Mouse (Mus musculus): Measurements from ENCODE around the gene Xpo1.
A peak's percentile ranks its signal among the peaks of the same experiment; 100 is the strongest.
"Not testable (repeated sequence)": the region's sequence is repeated elsewhere in the genome, so short reads cannot be mapped to it uniquely, and the experiment has no call there.

Gene Xpo1

DNA sequence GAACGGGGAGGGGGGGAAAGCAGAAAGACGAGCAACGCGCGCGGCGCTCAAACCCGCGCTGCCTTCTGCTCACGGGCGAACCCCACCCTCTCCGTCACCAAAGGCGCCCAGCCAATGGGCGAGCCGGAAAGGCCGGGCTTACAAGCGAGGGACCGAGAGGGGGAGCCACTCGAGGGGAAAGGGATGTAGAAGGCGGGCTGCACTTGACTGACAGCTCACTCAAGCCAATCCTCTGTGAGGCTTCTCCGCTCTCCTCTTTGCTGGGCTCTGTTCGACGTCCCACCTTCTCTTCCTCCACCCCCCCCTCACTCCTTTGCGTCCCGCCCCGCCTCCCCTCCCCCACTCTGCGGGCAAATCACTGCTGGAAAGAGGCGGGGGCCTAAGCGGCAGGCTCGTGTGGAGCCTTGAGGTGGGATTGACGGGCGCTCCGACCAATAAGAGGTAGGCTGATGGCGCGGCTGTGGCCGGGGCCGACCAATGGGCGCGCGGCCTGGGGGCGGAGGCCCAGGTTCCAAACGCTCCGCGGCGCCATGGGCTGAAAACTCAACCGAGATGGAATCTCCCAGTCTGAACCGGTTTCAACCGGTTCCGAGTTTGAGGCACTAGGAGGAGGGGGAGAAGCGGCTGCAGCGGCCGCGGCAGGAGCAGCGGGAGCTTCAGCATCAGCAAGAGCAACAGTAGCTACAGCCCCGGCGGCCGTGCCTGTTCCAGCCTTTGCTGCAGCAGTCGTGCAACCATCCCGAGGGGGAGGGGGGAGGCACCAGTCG, at the start of gene Xpo1:
Xpo1 (plus strand) TSS at position 615 of the 767 bp plus-strand sequence.
- peak; percentile 99 for DNase-seq (ENCODE audit: low spot score)

GRCm38 (mm10) chr11:23209717-23210116, 46.1 kb upstream of the Xpo1 start:
- no peak for DNase-seq (ENCODE audit: low spot score)

DNA sequence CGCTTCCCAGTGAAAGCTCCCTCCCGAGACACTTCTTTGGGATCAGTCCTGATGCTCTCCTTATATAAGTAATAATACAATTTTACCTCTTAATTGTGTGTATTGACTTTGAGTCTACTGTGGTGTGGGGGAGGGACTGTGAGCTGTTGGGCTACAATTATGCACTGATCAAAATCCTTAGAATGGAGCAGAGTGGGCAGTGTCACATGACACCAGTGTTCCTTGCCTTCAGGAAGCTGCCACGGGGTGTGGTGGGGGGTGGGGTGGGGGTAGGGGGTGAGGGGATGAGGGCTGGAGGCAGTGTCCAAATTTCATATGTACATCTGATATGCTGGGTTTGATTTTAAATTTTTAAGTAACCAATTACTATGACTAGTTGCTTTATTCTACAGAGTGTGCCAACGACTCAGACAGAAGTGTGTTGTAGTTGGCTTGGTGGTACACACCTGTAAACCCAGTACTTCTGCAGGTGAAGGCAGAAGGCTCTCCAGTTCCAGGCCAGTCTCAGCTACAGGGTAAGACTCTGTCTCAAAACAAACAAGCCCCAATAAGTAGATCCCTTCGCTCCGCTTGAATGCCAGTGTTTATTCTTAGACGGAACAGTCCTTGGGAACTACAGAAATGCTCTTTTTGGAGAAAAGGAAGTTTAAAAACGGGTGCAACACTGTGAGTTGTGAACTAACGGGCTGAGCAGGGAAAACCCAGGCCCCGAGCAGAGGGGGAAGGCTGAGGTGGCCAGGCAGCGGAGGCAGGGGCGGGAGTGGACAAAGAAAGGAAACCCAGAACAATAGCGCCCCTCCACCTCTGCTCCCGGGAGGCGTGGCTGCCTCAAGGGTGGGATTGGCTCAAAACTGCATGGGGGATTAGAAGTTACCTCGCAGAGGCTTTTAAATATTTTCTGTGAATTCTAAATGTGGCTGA, 45.0 kb upstream of the Xpo1 start:
- DNase-seq (ENCODE audit: low spot score), result peak; percentile 8

DNA sequence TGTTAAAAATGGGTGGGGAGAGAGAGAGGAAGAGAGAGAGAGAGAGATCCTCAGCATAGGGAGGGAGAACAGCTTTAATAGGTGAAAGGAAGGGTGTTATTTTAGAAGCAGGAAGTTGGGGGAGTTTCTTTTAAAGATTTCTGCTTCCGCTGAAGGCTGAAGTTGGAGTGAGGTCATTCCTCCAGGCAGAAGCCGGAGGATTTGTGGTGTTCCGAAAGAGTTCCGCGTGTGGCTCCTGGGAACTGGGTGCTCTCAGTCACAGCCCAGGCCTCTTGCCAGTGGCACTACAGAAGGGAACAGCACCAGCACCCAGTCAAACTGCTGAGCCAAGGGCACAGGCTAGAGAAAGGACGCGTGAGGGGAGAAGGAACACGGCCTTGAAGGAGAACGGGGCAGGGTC, 38.4 kb upstream of the Xpo1 start:
- no peak for DNase-seq (ENCODE audit: low spot score)

GRCm38 (mm10) chr11:23236015-23236414, 19.8 kb upstream of the Xpo1 start:
- DNase-seq (ENCODE audit: low spot score), result no peak

GRCm38 (mm10) chr11:23253931-23254330, 1.9 kb upstream of the Xpo1 start:
- DNase-seq (ENCODE audit: low spot score), result no peak

DNA sequence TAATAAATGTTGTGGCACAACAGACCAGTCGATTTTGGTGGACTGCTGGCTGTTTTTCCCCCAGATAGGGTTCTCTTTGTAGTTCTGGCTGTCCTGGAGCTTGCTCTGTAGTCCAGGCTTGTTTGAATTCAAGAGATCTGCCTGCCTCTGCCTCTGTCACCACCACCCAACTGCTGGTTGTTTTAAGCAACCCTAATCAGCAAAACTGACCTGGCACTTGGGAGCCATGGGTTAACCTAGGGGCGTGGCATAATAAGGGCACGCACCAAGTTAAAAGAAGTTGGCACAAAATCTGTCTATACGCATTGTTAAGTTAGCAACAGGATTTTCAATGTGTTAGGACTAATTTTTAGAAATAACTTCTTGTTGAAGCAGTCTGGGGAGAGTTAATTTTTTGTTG, 1.3 kb upstream of the Xpo1 start:
- DNase-seq (ENCODE audit: low spot score), result no peak

GRCm38 (mm10) chr11:23255053-23255426, 801 bp upstream of the Xpo1 start:
- no peak for DNase-seq (ENCODE audit: low spot score)

GRCm38 (mm10) chr11:23256194-23256802, 457 bp downstream of the Xpo1 start:
- no peak for DNase-seq (ENCODE audit: low spot score)

- DNase-seq (ENCODE audit: low spot score), result peak; percentile 58
Measured at GRCm38 (mm10) chr11:23256803-23257704, 1.2 kb downstream of the Xpo1 start.

DNA sequence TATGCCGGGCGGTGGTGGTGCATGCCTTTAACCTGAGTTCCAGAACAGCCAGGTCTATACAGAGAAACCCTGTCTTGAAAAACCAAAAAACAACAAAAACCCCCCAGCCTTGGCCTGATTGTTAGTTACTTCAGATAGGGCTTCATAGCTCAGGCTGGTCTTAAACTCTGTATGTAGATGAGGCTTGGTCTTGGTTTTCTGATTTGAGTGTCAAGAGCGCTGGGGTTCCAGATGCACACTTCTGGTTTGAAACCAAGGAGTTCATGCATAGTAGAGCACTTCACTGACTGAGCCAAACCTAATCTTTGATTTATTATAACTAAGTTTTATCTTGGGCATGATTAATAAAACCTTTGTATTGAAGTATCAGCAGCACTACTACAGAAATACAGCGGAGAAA, 3.2 kb downstream of the Xpo1 start:
- DNase-seq (ENCODE audit: low spot score), result no peak

DNA sequence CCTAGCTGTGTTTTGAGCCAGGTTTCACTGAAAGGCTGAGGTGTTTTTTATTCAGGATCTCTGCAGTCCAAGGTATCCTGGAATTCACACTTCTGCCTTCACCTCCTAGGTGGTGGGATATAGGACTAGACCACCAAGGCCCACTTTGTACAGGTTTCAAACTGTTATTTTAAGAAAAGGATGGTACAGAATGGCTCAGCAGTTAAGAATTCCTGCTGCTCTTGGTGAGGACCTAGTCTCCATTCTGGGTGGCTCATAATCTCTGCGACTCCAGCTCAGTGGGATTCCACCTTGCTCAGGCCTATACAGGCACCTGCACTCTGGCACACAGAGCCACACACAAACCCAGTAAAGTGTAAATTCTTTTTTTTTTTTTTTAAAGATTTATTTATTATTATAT, 3.6 kb downstream of the Xpo1 start:
- DNase-seq (ENCODE audit: low spot score), result no peak

DNA sequence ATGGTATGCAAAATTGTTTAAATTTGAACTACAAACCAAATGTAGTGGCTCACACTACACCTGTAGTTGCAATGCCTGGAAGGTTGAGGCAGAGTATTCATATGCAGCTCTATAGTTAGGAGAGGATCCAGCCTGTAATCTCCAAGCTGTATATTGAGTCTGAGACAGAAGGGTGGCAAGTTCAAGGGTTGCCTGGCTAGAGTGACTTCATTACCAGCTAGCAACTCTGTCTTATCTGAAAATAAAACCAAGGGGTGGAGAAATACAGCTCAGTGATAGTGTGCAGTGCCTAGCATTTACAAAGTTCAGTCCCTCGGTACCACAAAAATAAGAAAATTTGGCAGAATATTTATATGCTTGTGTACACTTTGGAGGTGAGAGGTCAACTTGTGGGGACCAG, 4.3 kb downstream of the Xpo1 start:
- no peak for DNase-seq (ENCODE audit: low spot score)

- DNase-seq (ENCODE audit: low spot score), result no peak
Measured at GRCm38 (mm10) chr11:23261490-23261889, 5.6 kb downstream of the Xpo1 start.

DNA sequence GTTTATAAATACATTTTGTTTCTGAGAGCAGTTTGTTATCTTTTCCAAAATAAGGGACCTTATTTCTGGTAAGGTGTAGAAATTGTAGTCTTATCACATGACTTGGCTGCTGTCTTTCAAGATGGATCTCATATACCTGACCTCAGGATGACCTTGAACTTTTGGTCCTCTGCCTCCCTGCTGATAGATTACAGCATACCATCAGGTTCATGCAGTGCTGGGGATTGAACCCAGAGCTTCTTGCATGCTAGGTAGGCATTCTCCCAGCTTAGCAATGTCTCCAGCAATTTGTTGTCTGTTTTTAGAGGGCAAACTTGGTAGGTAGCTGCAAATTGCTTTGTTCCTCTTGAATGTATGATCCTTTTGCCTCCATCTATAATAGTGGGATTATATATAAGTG, 9.1 kb downstream of the Xpo1 start:
- no peak for DNase-seq (ENCODE audit: low spot score)

- DNase-seq (ENCODE audit: low spot score), result no peak
Measured at GRCm38 (mm10) chr11:23271770-23272724, 16.2 kb downstream of the Xpo1 start.

- DNase-seq (ENCODE audit: low spot score), result no peak
Measured at GRCm38 (mm10) chr11:23275780-23276179, 19.9 kb downstream of the Xpo1 start.

- no peak for DNase-seq (ENCODE audit: low spot score)
Measured at GRCm38 (mm10) chr11:23284469-23284868, 28.6 kb downstream of the Xpo1 start.

GRCm38 (mm10) chr11:23288866-23289265, 33.0 kb downstream of the Xpo1 start:
- not testable (repeated sequence) for DNase-seq (ENCODE audit: low spot score)

GRCm38 (mm10) chr11:23297379-23297778, 41.5 kb downstream of the Xpo1 start:
- DNase-seq (ENCODE audit: low spot score), result no peak

- no peak for DNase-seq (ENCODE audit: low spot score)
Measured at GRCm38 (mm10) chr11:23298301-23298700, 42.5 kb downstream of the Xpo1 start.

Measured in ovary, adult 18-20 months (tissue).